Mouse (Mus musculus): Measurements from ENCODE around the gene Dnase1l3.

GRCm38 (mm10) chr14:8024469-8024868, 30.1 kb upstream of the Dnase1l3 start:
- TF ChIP-seq CTCF (IDR thresholded peaks at IDR 0.05; ENCODE audit: extremely low read depth, insufficient read length, insufficient replicate concordance, low read depth, low read length): no peak
- TF ChIP-seq POLR2A (IDR thresholded peaks at IDR 0.05; ENCODE audit: low read depth, low read length): no peak

Measured in small intestine, adult 2 months (tissue).